ENCODE assay signal across 24 mouse cellular contexts in the genomic region with DNA sequence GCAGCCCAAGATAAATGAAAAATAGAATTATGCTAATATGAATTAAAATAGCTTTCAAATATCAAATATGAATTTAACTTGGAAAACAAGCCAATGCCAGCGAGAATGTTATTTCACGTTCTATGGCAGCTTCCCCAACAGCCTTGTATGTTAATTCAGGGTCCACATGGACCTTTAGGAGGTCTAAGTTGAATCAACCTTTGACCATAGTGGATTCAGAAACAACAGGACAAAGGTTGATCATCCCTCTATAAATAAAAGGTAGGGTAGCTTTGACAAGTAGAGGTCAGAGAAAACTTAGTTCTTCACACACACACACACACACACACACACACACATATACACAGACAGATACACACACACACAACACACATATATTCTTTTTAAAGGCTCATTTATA. TPM values are rescaled to one million over a fixed set of nuclear protein-coding genes. Genes with fewer than 3 reads are reported as not detected.
DNase-seq lines count a peak whose midpoint lies in the region; ATAC-seq and TF ChIP-seq lines count a peak whose summit lies in the region.
"Had no signal": no experiment of that assay in that cellular context is flagged by ENCODE, and none has a peak within 500 bp of the region (broad histone marks: within the 10 kb centered on the region; RNA-seq: fewer than 3 reads in every experiment).

No protein-coding gene starts in this region.

- H3K27ac ChIP-seq in intestine, postnatal 0 days (ENCODE audit: low read depth, low read length), result peak overlapping the region; percentile 78
- no peak overlapping the region for H3K27ac ChIP-seq in intestine, embryonic 16.5 days (ENCODE audit: low read length)
- H3K27ac ChIP-seq in liver, postnatal 0 days (ENCODE audit: low read depth), result peak overlapping the region; percentile 67; the same call in 1 of the 2 replicates
- H3K27ac ChIP-seq in liver, embryonic 12.5 days, result no peak overlapping the region
- H3K27ac ChIP-seq: embryonic facial prominence, embryonic 13.5 days; embryonic facial prominence, embryonic 15.5 days; forebrain, embryonic 10.5 days; forebrain, embryonic 12.5 days had no signal

- H3K9me3 ChIP-seq in intestine, postnatal 0 days (ENCODE audit: control insufficient read depth), result no peaks in the 10 kb centered on the region
- no peaks in the 10 kb centered on the region for H3K9me3 ChIP-seq in intestine, embryonic 16.5 days (ENCODE audit: control insufficient read depth, low read length)
- H3K9me3 ChIP-seq in liver, postnatal 0 days (ENCODE audit: low read length), result no peaks in the 10 kb centered on the region
- no peaks in the 10 kb centered on the region for H3K9me3 ChIP-seq in liver, embryonic 12.5 days (replicated peaks)
- H3K9me3 ChIP-seq: embryonic facial prominence, embryonic 13.5 days; embryonic facial prominence, embryonic 15.5 days; forebrain, embryonic 10.5 days; forebrain, embryonic 12.5 days had no signal

- 0 out of 2 replicates have a peak, but pooled peaks cover 5% of the 10 kb centered on the region for H3K4me1 ChIP-seq in intestine, postnatal 0 days (replicated peaks; ENCODE audit: control insufficient read depth, insufficient read depth, low read length)
- H3K4me1 ChIP-seq in intestine, embryonic 16.5 days (ENCODE audit: control insufficient read depth, insufficient read depth, low read length), result no peaks in the 10 kb centered on the region; the same call in 1 of the 2 replicates
- H3K4me1 ChIP-seq in liver, postnatal 0 days (ENCODE audit: insufficient read depth), result 0 out of 2 replicates have a peak, but pooled peaks cover 3% of the 10 kb centered on the region
- no peaks in the 10 kb centered on the region for H3K4me1 ChIP-seq in liver, embryonic 12.5 days
- H3K4me1 ChIP-seq: embryonic facial prominence, embryonic 15.5 days; forebrain, embryonic 12.5 days had no signal

- no peak for TF ChIP-seq EP300 in liver, postnatal 0 days (IDR thresholded peaks at IDR 0.05; ENCODE audit: low read depth)

- no peak overlapping the region for H3K4me2 ChIP-seq in intestine, postnatal 0 days (replicated peaks; ENCODE audit: low read depth)
- H3K4me2 ChIP-seq in intestine, embryonic 16.5 days (ENCODE audit: low read depth, low read length), result no peak overlapping the region
- H3K4me2 ChIP-seq in liver, postnatal 0 days (ENCODE audit: low read depth, low read length), result no peak overlapping the region
- H3K4me2 ChIP-seq in liver, embryonic 12.5 days, result no peak overlapping the region
- H3K4me2 ChIP-seq: embryonic facial prominence, embryonic 13.5 days; embryonic facial prominence, embryonic 15.5 days; forebrain, embryonic 12.5 days had no signal

- no peaks in the 10 kb centered on the region for H3K27me3 ChIP-seq in intestine, postnatal 0 days (replicated peaks; ENCODE audit: control insufficient read depth, insufficient read depth, low read length)
- H3K27me3 ChIP-seq in intestine, embryonic 16.5 days (replicated peaks; ENCODE audit: control insufficient read depth, insufficient read depth, low read length), result no peaks in the 10 kb centered on the region
- H3K27me3 ChIP-seq in liver, postnatal 0 days (ENCODE audit: insufficient read depth, low read length), result no peaks in the 10 kb centered on the region
- no peaks in the 10 kb centered on the region for H3K27me3 ChIP-seq in liver, embryonic 12.5 days (replicated peaks)
- H3K27me3 ChIP-seq: embryonic facial prominence, embryonic 13.5 days; embryonic facial prominence, embryonic 15.5 days had no signal

- no peak for TF ChIP-seq CTCF in intestine, postnatal 0 days (IDR thresholded peaks at IDR 0.05; ENCODE audit: low read depth)
- TF ChIP-seq CTCF in liver, postnatal 0 days (IDR thresholded peaks at IDR 0.05; ENCODE audit: low read depth), result no peak

- DNase-seq in kidney, adult 9 months, result peak; percentile 34
- DNase-seq in kidney, postnatal 14 days, result no peak
- no peak for DNase-seq in liver, postnatal 0 days
- DNase-seq in urinary bladder, postnatal 36 days (ENCODE audit: low spot score in 2 of 2), result no peak
- DNase-seq: adrenal gland, postnatal 25 days; cerebellum, adult 11 months; cerebellum, adult 18-20 months; cerebellum, adult 8-10 months; cerebellum, adult 9-11 months; cerebellum, postnatal 14 days; cerebellum, postnatal 36 days had no signal

- H3K4me3 ChIP-seq in intestine, postnatal 0 days (ENCODE audit: low read depth, low read length), result no peak overlapping the region
- no peak overlapping the region for H3K4me3 ChIP-seq in intestine, embryonic 16.5 days (ENCODE audit: low read length)
- H3K4me3 ChIP-seq in liver, postnatal 0 days (ENCODE audit: low read depth, low read length), result no peak overlapping the region
- no peak overlapping the region for H3K4me3 ChIP-seq in liver, embryonic 12.5 days
- H3K4me3 ChIP-seq: embryonic facial prominence, embryonic 13.5 days; embryonic facial prominence, embryonic 15.5 days; erythroblast, embryonic 14.5 days; forebrain, embryonic 10.5 days; forebrain, embryonic 12.5 days had no signal

- peak; percentile 48; the same call in 1 of the 2 replicates for ATAC-seq in intestine, postnatal 0 days
- no peak for ATAC-seq in intestine, embryonic 16.5 days
- peak; percentile 64; the same call in 1 of the 2 replicates for ATAC-seq in liver, postnatal 0 days
- no peak for ATAC-seq in liver, embryonic 12.5 days
- ATAC-seq: forebrain, embryonic 14.5 days had no signal

- H3K9ac ChIP-seq in intestine, postnatal 0 days (ENCODE audit: low read depth, low read length), result no peak overlapping the region
- no peak overlapping the region for H3K9ac ChIP-seq in intestine, embryonic 16.5 days (ENCODE audit: low read depth, low read length)
- no peak overlapping the region for H3K9ac ChIP-seq in liver, postnatal 0 days (replicated peaks)
- no peak overlapping the region for H3K9ac ChIP-seq in liver, embryonic 12.5 days
- H3K9ac ChIP-seq: embryonic facial prominence, embryonic 13.5 days; embryonic facial prominence, embryonic 15.5 days; forebrain, embryonic 12.5 days had no signal

- 74% methylated on average over 2 of the region's 2 CpGs for WGBS in intestine, postnatal 0 days
- WGBS in intestine, embryonic 16.5 days, result 76% methylated on average over 2 of the region's 2 CpGs
- 66% methylated on average over 2 of the region's 2 CpGs for WGBS in liver, postnatal 0 days (ENCODE audit: insufficient replicate concordance)
- 70% methylated on average over 2 of the region's 2 CpGs for WGBS in liver, embryonic 12.5 days (ENCODE audit: insufficient replicate concordance)

- no peaks in the 10 kb centered on the region for H3K36me3 ChIP-seq in intestine, postnatal 0 days (ENCODE audit: control insufficient read depth, insufficient read depth)
- H3K36me3 ChIP-seq in intestine, embryonic 16.5 days (ENCODE audit: control insufficient read depth, insufficient read depth, low read length), result no peaks in the 10 kb centered on the region
- no peaks in the 10 kb centered on the region for H3K36me3 ChIP-seq in liver, postnatal 0 days (replicated peaks; ENCODE audit: insufficient read depth, low read length)
- no peaks in the 10 kb centered on the region for H3K36me3 ChIP-seq in liver, embryonic 12.5 days
- H3K36me3 ChIP-seq: embryonic facial prominence, embryonic 13.5 days; embryonic facial prominence, embryonic 15.5 days; forebrain, embryonic 10.5 days; forebrain, embryonic 12.5 days had no signal

RNA-seq across cellular contexts. Expression of a gene that starts 5.8 kb away (rescaled TPM):
- 0.18 and 0.31 TPM in 2 replicates for polyA plus RNA-seq in intestine, postnatal 0 days (2015; fragmentation: Nextera tagmentation; extraction: Ambion mirVana)
- polyA plus RNA-seq in intestine, embryonic 16.5 days (2015; fragmentation: Nextera tagmentation; extraction: Ambion mirVana), result not detected in 2 replicates
- not detected in 2 replicates for polyA plus RNA-seq in liver, postnatal 0 days (2015; fragmentation: Nextera tagmentation; extraction: Ambion mirVana)
- not detected in 2 replicates for polyA plus RNA-seq in liver, embryonic 12.5 days (2016; fragmentation: Nextera tagmentation; extraction: Ambion mirVana)
- polyA plus RNA-seq: adrenal gland, adult 2 months; brain, embryonic 14.5 days; C2C12; embryonic facial prominence, embryonic 11.5 days; embryonic facial prominence, embryonic 13.5 days; erythroblast, embryonic 14.5 days; forebrain, embryonic 10.5 days; forebrain, embryonic 12.5 days; forebrain, embryonic 14.5 days had no signal

RNA-seq across cellular contexts. Expression of a gene that starts 22.8 kb away (rescaled TPM):
- polyA plus RNA-seq in intestine, postnatal 0 days (2015; fragmentation: Nextera tagmentation; extraction: Ambion mirVana), result 23.0 and 29.2 TPM in 2 replicates
- polyA plus RNA-seq in intestine, embryonic 16.5 days (2015; fragmentation: Nextera tagmentation; extraction: Ambion mirVana), result 15.7 and 15.9 TPM in 2 replicates
- polyA plus RNA-seq in liver, postnatal 0 days (2015; fragmentation: Nextera tagmentation; extraction: Ambion mirVana), result 2.4 and 3.0 TPM in 2 replicates
- 1.2 and 1.3 TPM in 2 replicates for polyA plus RNA-seq in liver, embryonic 12.5 days (2016; fragmentation: Nextera tagmentation; extraction: Ambion mirVana)
- polyA plus RNA-seq: adrenal gland, adult 2 months; brain, embryonic 14.5 days; C2C12; embryonic facial prominence, embryonic 11.5 days; embryonic facial prominence, embryonic 15.5 days; erythroblast, embryonic 14.5 days; forebrain, embryonic 14.5 days had no signal

RNA-seq across cellular contexts. Expression of a gene that starts 48.7 kb away (rescaled TPM):
- 21.6 and 22.9 TPM in 2 replicates for polyA plus RNA-seq in intestine, postnatal 0 days (2015; fragmentation: Nextera tagmentation; extraction: Ambion mirVana)
- polyA plus RNA-seq in intestine, embryonic 16.5 days (2015; fragmentation: Nextera tagmentation; extraction: Ambion mirVana), result 25.3 and 28.1 TPM in 2 replicates
- 3.7 and 4.2 TPM in 2 replicates for polyA plus RNA-seq in liver, postnatal 0 days (2015; fragmentation: Nextera tagmentation; extraction: Ambion mirVana)
- polyA plus RNA-seq in liver, embryonic 12.5 days (2016; fragmentation: Nextera tagmentation; extraction: Ambion mirVana), result 3.9 and 4.0 TPM in 2 replicates
- polyA plus RNA-seq: erythroblast, embryonic 14.5 days had no signal

RNA-seq across cellular contexts. Expression of a gene that starts 51.0 kb away (rescaled TPM):
- polyA plus RNA-seq in intestine, postnatal 0 days (2015; fragmentation: Nextera tagmentation; extraction: Ambion mirVana), result 1.9 TPM in 2 replicates
- 1.4 and 2.0 TPM in 2 replicates for polyA plus RNA-seq in intestine, embryonic 16.5 days (2015; fragmentation: Nextera tagmentation; extraction: Ambion mirVana)
- polyA plus RNA-seq in liver, postnatal 0 days (2015; fragmentation: Nextera tagmentation; extraction: Ambion mirVana), result 0.27 and 0.29 TPM in 2 replicates
- 0.23 and 0.43 TPM in 2 replicates for polyA plus RNA-seq in liver, embryonic 12.5 days (2016; fragmentation: Nextera tagmentation; extraction: Ambion mirVana)
- polyA plus RNA-seq: C2C12; erythroblast, embryonic 14.5 days had no signal

RNA-seq across cellular contexts. Expression of a gene that starts 52.9 kb away (rescaled TPM):
- 0.60 and 0.83 TPM in 2 replicates for polyA plus RNA-seq in intestine, postnatal 0 days (2015; fragmentation: Nextera tagmentation; extraction: Ambion mirVana)
- 0.02 and 0.24 TPM in 2 replicates for polyA plus RNA-seq in intestine, embryonic 16.5 days (2015; fragmentation: Nextera tagmentation; extraction: Ambion mirVana)
- polyA plus RNA-seq in liver, postnatal 0 days (2015; fragmentation: Nextera tagmentation; extraction: Ambion mirVana), result 0.20 TPM in 2 replicates
- 0.43 TPM in 1 of 2 replicates, not detected in the other for polyA plus RNA-seq in liver, embryonic 12.5 days (2016; fragmentation: Nextera tagmentation; extraction: Ambion mirVana)
- polyA plus RNA-seq: adrenal gland, adult 2 months; C2C12; embryonic facial prominence, embryonic 11.5 days; embryonic facial prominence, embryonic 13.5 days; embryonic facial prominence, embryonic 15.5 days; erythroblast, embryonic 14.5 days; forebrain, embryonic 10.5 days; forebrain, embryonic 12.5 days; forebrain, embryonic 14.5 days had no signal

Comparison
In these comparisons a context has a peak if more than half of its experiments do, and no peak if none do; other contexts are left out.
1. ATAC-seq: peak in intestine, postnatal 0 days (single experiment) and liver, postnatal 0 days (single experiment); none in intestine, embryonic 16.5 days (single experiment) and liver, embryonic 12.5 days (single experiment).
2. H3K27ac ChIP-seq: peak in intestine, postnatal 0 days (single experiment) and liver, postnatal 0 days (single experiment); none in intestine, embryonic 16.5 days (single experiment) and liver, embryonic 12.5 days (single experiment).